Mouse (Mus musculus) leukemia stem cell, adult 10-12 weeks (primary cell): Measurements from ENCODE around the gene Cdkn2aipnl. TPM values are rescaled to one million over a fixed set of nuclear protein-coding genes. Genes with fewer than 3 reads are reported as not detected.

Experiments used
- polyA plus RNA-seq: library from polyadenylated mRNA; stranded (reverse); fragments of >175 nt; gene quantifications from 2 replicates; pipeline ENCODE4 v1.2.3, GENCODE M21; 2012; ENCODE audit warnings: low replicate concordance

Cdkn2aipnl gene
- polyA plus RNA-seq: 24.9 and 33.3 TPM in 2 replicates

GRCm38 (mm10) chr11:51967443-51968401, at the start of gene Cdkn2aipnl:
Cdkn2aipnl (plus strand) TSS chr11:51967661.

GRCm38 (mm10) chr11:52000290-52000962, 33.0 kb downstream of the Cdkn2aipnl start, which contains the start of gene Ube2b:
Ube2b (minus strand) TSS chr11:52000762.

GRCm38 (mm10) chr11:52003772-52004528, 36.5 kb downstream of the Cdkn2aipnl start, which contains the start of gene Cdkl3:
Cdkl3 (plus strand) TSS chr11:52004221.

Other genes starting within 250 kb of the Cdkn2aipnl start
- gene Sec24a, start 204.0 kb upstream of the Cdkn2aipnl start, polyA plus RNA-seq: 35.7 and 39.4 TPM in 2 replicates
- gene Sar1b, start 204.0 kb upstream of the Cdkn2aipnl start, polyA plus RNA-seq: 4.0 and 13.3 TPM in 2 replicates
- gene Jade2, start 110.0 kb upstream of the Cdkn2aipnl start, polyA plus RNA-seq: 17.8 and 22.1 TPM in 2 replicates
- gene Ube2b, start 33.1 kb downstream of the Cdkn2aipnl start, polyA plus RNA-seq: 87.3 and 87.4 TPM in 2 replicates
- 0.39 and 0.60 TPM in 2 replicates for gene Cdkl3, start 36.6 kb downstream of the Cdkn2aipnl start, polyA plus RNA-seq
- gene Ppp2ca, start 131.0 kb downstream of the Cdkn2aipnl start, polyA plus RNA-seq: 8.8 and 12.8 TPM in 2 replicates
- gene Olfr1373, start 177.9 kb downstream of the Cdkn2aipnl start, polyA plus RNA-seq: not detected in 2 replicates
- gene Olfr1371, start 246.3 kb downstream of the Cdkn2aipnl start, polyA plus RNA-seq: not detected in 2 replicates